Mouse (Mus musculus) olfactory bulb, adult 2 months (tissue): Measurements from ENCODE around the gene Ctnnd2.

Source experiments
- CTCF ChIP-seq: fragments of 200-500 bp; IDR thresholded peaks from 2 replicates; pipeline ENCODE4 v1.5.1; 2012; ENCODE audit warnings: low read depth, mild to moderate bottlenecking, low read length, moderate library complexity; ENCODE audit not compliant: insufficient read depth
- POLR2A ChIP-seq: fragments of 200-500 bp; IDR thresholded peaks from 2 replicates; pipeline ENCODE4 v1.6.1; 2012; ENCODE audit warnings: mild to moderate bottlenecking, low read depth, low read length, moderate library complexity; ENCODE audit not compliant: insufficient read depth

GRCm38 (mm10) chr15:30616861-30617260 is 444.5 kb downstream of the Ctnnd2 start:
- TF ChIP-seq POLR2A: no peak
- TF ChIP-seq CTCF: no peak
